Mouse (Mus musculus) olfactory bulb, adult 2 months (tissue): ENCODE measurements around the gene Gm5458. TPM values are rescaled to one million over a fixed set of nuclear protein-coding genes. Genes with fewer than 3 reads are reported as not detected.
"Not testable (repeated sequence)": the region's sequence is repeated elsewhere in the genome, so short reads cannot be mapped to it uniquely, and the experiment has no call there.

Experiments used
- H3K27ac ChIP-seq: fragments of 200-500 bp; 2 replicates; pipeline ENCODE4 v1.5.1; 2012; ENCODE audit warnings: low read depth, low read length; ENCODE audit not compliant: insufficient read depth
- H3K4me1 ChIP-seq: fragments of 200-500 bp; 2 replicates; pipeline ENCODE4 v1.6.1; 2012; ENCODE audit warnings: low read length; ENCODE audit not compliant: control insufficient read depth, insufficient read depth
- H3K4me3 ChIP-seq: fragments of 200-500 bp; 2 replicates; pipeline ENCODE4 v1.5.1; 2012; ENCODE audit warnings: mild to moderate bottlenecking, low read depth, low read length, moderate library complexity; ENCODE audit not compliant: insufficient read depth
- CTCF ChIP-seq: fragments of 200-500 bp; IDR thresholded peaks from 2 replicates; pipeline ENCODE4 v1.5.1; 2012; ENCODE audit warnings: low read depth, mild to moderate bottlenecking, low read length, moderate library complexity; ENCODE audit not compliant: insufficient read depth
- POLR2A ChIP-seq: fragments of 200-500 bp; IDR thresholded peaks from 2 replicates; pipeline ENCODE4 v1.6.1; 2012; ENCODE audit warnings: mild to moderate bottlenecking, low read depth, low read length, moderate library complexity; ENCODE audit not compliant: insufficient read depth
- WGBS: fragments of 180-500 bp; shearing (Covaris S2); methylation state at CpG from one replicate; pipeline ENCODE4 v1.1.7; 2018; 5-methylcytosine and 5-hydroxymethylcytosine counted together
- polyA plus RNA-seq: library from polyadenylated mRNA; stranded (reverse); fragments of >200 nt; gene quantifications from 2 replicates; pipeline ENCODE4 v1.2.4, GENCODE M21; 2012; ENCODE audit warnings: low replicate concordance; ENCODE audit not compliant: missing spikeins, insufficient read depth, insufficient read length

Gm5458 gene
- polyA plus RNA-seq, result not detected in 2 replicates

DNA sequence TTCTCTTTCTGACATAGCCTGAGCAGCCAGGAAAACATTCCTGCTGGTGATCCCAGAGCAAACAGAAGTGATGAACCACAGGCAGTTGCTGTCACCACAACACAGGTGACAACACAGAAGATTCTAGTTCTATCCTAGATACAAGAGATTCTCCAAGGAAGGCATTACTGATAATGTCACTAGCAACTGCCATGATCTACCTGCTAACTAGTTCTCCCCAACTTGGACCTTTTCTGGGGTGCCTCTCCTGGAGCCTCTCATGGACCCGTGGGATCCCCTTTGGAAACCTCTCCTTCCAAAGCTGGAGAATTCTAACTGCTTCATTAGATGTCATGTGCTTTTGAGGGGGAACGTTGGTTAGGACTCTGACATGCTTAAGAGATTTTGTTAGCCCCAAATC, at the start of gene Gm5458:
TSS of gene Gm5458 (minus strand) at position 101 of the 400 bp plus-strand sequence.
- 82% methylated on average over 1 of the region's 2 CpGs for WGBS
- not testable (repeated sequence) for H3K4me1 ChIP-seq, H3K27ac ChIP-seq, H3K4me3 ChIP-seq

DNA sequence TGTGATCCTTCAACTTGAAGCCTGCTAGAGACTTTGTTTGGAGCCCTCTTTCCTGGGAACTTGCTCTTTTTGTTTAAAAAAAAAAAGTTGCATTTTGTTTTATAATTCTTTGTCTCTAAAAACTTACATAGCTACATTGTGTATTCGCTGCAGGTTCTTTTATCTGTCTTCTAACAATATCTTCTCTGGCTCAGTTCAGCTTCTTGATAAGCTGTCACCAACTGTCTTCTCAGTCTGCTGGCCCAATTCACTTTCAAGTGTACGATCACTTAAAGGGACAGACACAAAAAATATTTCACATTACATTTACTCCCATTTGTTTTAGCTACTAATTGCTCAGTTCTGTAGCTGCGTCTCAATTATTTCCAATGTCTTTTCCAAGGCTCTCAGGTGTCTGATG, 43.9 kb upstream of the Gm5458 start:
- WGBS, result 81% methylated on average over 3 of the region's 3 CpGs
- no peaks in the 10 kb centered on the region for H3K4me1 ChIP-seq
- H3K4me3 ChIP-seq, result no peak overlapping the region
- no peak for TF ChIP-seq POLR2A
- no peak for TF ChIP-seq CTCF
- no peak overlapping the region for H3K27ac ChIP-seq

- peak within 1 kb of the TSS; percentile 56 for H3K4me3 ChIP-seq
- under 1% methylated on average over 25 of the region's 62 CpGs for WGBS
- not testable (repeated sequence) for H3K4me1 ChIP-seq, H3K27ac ChIP-seq
These were observed 17.3 kb downstream of the Gm5458 start, which contains the start of gene Gm2237 for GRCm38 (mm10) chr14:19584804-19585667. Gene Gm2237 (minus strand): TSS chr14:19585135.

DNA sequence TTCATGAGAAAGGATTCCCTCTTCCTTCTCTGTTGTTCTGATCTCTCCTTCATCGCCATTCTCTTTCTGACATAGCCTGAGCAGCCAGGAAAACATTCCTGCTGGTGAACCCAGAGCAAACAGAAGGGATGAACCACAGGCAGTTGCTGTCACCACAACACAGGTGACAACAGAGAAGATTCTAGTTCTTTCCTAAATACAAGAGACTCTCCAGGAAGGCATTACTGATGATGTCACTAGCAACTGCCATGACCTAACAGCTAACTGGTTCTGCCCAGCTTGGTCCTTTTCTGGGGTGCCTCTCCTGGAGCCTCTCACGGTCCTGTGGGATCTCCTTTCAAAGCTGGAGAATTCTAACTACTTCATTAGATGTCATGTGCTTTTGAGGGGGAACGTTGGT, 52.5 kb downstream of the Gm5458 start, which contains the start of gene Gm2244:
TSS of gene Gm2244 (minus strand) at position 101 of the 400 bp plus-strand sequence.
- not testable (repeated sequence) for H3K4me1 ChIP-seq, H3K27ac ChIP-seq, H3K4me3 ChIP-seq
- WGBS, result 87% methylated on average over 1 of the region's 3 CpGs

Other genes with a start within 250 kb of the Gm5458 start
- not detected in 2 replicates for gene Gm21738, start 183.7 kb downstream of the Gm5458 start, polyA plus RNA-seq
- not detected in 2 replicates for gene Gm2244, start 52.6 kb downstream of the Gm5458 start, polyA plus RNA-seq
- not detected in 2 replicates for gene Gm2237, start 17.4 kb downstream of the Gm5458 start, polyA plus RNA-seq
- gene Nid2, start 148.7 kb upstream of the Gm5458 start, polyA plus RNA-seq, result not detected in 2 replicates
- not detected in 2 replicates for gene Rtraf, start 221.2 kb upstream of the Gm5458 start, polyA plus RNA-seq